Mouse (Mus musculus) left cerebral cortex, postnatal 25 days (tissue): ENCODE measurements around the gene Tmem123. TPM values are rescaled to one million over a fixed set of nuclear protein-coding genes. Genes with fewer than 3 reads are reported as not detected.

Experiments used
- DNase-seq, 2 experiments: peaks; one replicate each; pipeline ENCODE4 v3.0.0; 2022; ENCODE audit warnings: low spot score in 2 of 2, mixed read lengths in 1 of 2
- intact Hi-C: fragments of 180-260 bp; cut with DNase I; formaldehyde crosslinking; loops from one replicate; pipeline ENCODE4 v1.15.1; 2025
- total RNA-seq, 2 experiments: library from RNA; stranded (reverse); gene quantifications; 2 replicates each; pipeline ENCODE4 v1.2.3; 2021

Tmem123 gene
- total RNA-seq, 2 experiments from 2014 or later, result 9.9 to 10.0 TPM

DNA sequence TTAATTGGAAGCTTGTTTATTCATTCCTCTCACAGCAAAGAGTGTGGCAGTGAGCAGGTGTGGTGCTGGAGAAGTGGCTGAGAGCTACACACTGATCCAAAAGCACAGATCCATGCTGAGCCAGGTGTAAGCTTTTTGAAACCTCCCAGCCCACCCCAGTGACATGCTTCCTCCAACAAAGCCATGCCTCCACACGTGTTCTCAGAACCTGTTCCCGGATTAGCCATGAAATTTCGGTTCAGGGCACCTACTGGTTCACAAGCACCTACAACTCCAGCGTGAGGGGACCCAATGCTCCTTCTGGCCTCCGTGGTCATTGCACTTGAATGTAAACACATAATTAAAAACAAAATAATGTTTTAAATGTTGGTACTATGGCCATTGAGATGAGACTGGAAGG is 9.8 kb downstream of the Tmem123 start:
- no peak for DNase-seq
- intact Hi-C loops, result no loop called here

DNA sequence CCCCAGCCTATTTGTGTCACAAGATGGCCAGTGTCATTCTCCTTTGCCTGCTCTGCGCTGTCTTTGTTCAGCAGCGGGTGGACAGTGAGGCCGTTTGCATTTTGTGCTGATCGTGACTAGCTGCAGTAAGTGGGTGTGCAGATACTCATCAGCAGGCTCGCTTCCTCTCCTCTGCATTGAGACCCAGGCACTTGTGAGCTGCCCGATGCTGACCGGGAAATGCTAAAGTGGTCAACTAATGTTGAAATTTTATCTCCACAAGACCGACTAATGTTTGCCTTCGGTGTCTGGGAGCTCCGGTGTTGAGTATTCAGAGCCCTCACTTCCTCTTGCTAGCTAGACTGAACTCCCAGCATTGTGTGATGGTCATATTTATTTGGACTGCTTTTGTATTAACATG is 10.7 kb downstream of the Tmem123 start:
- intact Hi-C loops, result no loop called here
- no peak for DNase-seq

DNA sequence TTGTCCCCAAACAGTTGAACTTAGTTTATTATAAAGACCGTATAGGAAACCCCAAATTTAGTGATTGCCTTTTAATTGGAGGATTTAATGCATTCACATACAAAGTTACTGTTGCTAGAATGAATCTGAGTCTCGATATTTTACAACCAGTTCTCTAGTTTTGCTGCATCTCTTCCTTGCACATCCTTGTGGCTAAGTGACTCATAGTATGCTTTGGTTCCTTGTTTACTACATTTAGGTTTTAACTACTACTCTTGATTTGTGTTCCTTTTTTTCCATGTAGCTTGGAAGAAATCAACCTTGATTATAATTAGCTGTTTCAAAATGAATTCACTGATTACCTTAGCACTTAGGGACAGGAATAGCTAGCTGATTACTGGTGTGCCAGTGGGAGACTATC is 11.2 kb downstream of the Tmem123 start:
- intact Hi-C loops, result no loop called here
- no peak for DNase-seq

DNA sequence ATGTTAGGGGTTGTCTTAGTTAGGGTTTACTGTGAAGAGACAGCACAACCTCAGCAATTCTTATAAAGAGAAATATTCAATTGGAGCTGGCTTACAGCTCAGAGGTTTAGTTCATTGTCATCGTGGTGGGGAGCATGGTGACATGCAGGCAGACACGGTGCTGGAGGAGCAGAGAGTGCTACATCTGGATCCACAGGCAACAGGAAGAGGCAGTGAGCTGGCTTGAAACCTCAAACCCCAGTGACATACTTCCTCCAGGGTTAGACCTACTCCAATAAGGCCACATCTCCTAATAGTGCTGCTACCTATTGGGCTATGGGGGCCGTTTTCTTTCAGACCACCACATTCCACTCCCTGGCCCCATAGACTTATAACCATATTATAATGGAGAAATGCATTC is 12.1 kb downstream of the Tmem123 start:
- no peak for DNase-seq
- intact Hi-C loops, result no loop called here

DNA sequence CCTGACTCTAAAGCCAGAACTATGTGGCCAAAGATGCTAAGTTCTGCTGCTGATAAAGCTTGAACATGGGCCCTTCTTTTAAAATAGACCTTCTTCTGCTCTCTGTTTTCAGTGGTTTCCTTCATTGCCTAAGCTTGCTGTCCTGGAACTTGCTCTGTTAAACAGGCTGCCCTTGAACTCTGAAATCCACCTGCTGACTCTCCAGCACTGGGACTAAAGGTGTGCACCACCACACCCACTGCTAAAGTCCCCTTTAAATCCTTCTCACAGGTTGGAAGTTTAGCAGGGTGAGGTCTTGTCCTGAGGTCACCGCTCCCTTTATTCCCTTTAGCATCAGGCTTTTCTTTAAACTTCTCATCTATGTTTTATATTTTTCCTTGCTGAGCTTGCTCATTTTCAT is 13.1 kb downstream of the Tmem123 start:
- intact Hi-C loops, result no loop called here
- DNase-seq, result no peak

DNA sequence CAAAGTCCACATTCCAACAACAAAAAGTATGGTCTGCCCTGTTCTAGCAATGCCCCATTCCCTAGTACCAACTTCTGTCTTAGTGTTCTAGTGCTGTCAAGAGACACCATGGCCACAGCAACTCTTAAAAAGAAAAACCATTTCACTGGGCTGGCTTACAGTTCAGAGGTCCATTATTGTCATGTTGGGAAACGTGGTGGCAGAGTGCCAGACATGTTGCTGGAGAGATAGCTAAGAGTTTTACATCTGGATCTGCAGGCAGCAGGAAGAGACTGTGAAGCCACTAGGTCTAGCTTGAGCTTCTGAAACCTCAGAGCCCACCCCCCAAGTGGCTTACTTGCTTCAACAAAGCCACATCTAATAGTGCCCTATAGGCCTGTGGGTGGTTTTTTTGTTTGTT is 13.8 kb downstream of the Tmem123 start:
- DNase-seq, result no peak

DNA sequence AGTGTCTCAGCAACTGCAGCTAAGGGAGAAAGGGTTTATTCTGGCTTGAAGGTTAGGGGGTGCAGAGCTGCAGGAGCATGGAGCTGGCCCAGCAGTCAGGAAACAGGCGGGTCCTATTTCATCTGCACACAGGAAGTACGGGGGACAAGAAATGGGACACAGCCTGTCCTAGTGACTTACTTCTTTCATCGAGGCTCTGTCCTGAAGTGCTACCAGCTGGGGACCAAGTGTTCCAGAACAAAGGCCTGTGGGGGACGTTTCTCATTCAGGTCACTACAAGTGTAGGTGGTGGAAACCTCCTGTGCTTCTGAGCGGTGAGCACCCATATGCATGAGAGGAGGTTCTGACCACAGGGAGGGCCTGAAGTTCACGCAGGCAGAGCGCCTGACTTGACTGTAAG is 14.9 kb downstream of the Tmem123 start:
- intact Hi-C loops, result no loop called here
- DNase-seq, result no peak

More for the DNA sequence above, 13.8 kb downstream of the Tmem123 start:
- intact Hi-C loops, result no loop called here

DNA sequence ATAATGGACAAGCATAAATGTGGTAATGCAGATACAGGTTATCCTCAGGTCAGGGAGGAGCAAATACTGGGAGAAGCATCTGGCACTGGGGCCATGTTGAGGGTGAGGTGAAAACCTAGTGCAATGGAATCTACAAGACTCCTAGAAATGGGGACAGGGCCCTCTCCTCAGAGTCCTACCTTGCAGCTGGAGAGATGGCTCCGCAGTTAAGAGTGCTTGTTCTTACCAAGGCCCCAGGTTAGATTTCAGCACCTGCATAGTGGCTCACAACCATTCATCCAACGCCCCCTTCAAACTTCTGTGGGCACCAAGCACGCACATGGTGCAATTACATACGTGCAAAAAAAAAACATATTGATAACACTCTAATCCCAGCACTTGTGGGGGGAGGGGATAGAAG is 15.9 kb downstream of the Tmem123 start:
- intact Hi-C loops, result no loop called here
- DNase-seq, result no peak

DNA sequence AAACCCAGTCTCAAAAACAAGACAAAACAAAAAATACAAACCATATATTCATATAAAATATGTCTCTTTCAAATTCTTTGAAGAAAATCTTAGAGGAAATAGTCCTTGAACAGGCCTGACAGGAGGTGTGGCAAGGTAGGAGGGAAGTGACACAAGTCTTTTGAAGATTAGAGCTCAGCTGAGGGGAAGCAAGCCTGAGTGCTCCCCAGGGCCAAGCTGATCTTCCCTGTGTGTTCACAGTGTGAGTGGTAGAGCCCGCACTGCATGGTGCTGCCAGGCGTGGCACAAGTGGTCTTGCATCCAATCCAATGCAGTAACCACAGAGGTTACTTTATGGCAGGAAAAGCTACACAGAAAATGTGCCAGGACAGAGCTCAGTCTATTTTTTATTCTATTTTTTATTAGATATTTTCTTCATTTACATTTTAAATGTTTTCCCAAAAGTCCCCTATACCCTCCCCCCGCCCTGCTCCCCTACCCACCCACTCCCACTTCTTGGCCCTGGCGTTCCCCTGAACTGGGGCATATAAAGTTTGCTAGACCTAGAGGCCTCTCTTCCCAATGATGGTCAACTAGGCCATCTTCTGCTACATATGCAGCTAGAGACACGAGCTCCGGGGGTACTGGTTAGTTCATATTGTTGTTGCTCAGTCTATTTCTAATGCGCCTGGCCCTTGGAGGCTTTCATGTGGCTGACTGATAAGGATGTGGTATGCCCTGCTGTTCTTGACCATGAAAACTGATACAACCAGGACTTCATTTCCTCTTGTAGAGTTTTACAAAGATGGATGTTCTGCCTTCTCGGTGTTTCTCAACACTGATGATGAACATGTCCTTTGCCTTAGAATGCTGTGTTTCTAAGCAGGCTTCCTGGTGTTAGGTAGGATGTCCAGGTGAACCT is 16.7 kb downstream of the Tmem123 start:
- intact Hi-C loops, result no loop called here

DNA sequence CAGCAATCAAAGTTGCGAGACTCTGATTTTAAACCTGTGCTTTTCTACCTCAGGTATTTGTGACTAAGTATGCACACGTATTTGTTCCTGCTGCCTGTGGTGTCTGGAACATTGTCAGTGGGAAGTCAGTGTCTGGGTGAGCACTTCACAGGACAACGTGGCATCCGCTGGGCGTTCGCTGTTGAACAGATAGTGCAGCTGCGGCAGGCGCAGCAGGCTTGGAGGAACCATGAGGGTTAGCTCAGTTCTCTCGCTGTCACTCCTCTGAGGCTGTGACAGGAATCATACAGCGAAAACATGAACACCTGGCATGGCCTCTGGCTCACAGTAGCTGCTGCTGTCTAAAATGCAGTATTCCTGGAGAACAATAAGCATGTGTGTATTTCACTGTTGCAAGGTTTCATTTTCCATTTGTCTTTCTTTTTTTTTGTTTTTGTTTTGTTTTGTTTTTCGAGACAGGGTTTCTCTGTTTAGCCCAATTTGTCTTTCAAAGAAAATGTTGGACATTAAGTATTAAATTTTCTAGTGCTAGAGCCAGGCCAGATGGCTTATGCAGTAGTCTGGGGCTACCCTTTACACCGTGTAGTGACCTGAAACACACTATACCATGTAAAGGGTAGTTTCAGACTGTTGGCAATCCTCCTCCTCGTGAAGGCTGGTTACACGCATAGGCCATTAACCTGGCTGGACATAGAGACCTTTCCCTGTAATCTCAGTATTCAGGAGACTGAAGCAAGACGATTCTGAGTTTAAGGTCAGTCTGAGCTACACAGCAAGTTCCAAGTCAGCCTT is 20.2 kb downstream of the Tmem123 start:
- intact Hi-C loops, result no loop called here
- DNase-seq, result no peak

More for the DNA sequence above, 16.7 kb downstream of the Tmem123 start:
- no peak for DNase-seq

DNA sequence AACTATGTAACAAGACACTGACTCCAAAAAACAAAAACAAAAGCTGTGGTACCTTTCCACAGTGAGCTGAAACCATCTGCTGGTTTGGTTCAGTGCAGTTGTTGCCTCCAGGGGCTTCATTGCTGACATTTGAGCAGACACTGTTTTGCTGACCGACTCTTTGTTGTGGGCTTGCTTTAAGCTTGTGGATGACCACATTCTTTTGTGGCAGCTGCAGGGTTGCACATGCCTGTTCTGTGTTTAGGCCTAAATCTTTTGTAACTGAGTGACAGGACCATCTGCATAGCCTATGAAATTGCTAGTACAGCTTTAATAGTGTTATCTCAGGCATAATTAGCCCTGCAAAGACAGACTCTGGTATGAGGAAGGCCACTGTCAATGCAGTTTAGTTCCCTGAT is 20.8 kb downstream of the Tmem123 start:
- intact Hi-C loops, result no loop called here
- no peak for DNase-seq

DNA sequence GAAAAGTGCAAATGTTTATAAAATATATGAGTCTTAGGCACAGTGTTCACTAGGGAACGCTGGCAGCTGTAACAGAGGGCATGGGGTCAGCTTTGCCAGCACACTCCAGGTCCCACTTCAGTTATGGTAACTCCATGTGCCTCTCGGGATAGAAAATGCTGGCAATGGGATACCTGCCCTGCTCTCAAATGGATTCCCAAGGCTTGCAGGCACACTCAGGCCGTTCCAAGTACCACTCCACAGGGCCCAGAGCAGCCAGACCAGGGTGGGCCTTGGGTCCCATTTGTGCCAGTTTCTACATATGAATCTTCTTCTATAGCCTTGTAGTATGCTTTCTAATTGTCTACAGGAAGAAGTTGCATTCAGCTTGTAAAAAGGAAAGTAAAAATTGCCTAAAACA is 21.6 kb downstream of the Tmem123 start:
- intact Hi-C loops, result no loop called here
- no peak for DNase-seq

DNA sequence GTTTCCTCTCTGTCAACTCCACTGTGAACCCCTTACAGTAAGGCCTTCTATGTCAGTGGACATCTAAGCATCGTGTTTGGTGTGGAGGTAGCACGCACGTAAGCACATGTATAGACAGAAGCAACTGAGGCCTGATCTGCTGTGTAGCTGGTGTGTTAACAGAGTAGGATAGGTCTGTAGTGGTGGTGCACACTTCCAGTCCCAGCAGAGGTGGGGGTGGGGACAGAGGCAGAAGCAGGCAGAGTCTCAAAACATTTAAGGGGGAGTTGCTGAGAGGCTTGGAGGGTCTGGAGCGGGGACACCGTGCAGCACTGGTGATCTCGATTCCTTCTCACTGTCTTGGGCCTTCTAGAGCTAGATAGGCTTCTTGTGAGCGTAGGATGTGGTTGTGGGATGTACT is 22.2 kb downstream of the Tmem123 start:
- intact Hi-C loops, result no loop called here
- DNase-seq, result no peak

DNA sequence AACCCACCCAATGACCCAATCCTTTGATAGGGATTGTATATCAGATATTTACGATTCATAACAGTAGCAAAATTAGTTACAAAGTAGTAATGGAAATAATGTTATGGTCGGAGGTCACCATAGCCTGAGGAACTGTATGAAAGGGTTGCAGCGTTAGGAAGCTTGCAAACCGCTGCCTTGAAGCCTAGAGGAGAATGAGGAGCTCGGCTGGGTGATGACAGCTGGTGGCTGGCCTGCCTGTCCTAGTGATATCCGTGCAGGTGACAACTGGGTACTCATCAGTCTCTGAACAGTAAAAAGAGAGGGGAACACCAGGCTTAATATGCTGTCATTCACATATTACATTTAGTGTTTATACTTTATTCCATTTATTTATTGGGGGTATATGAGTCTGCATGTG is 24.6 kb downstream of the Tmem123 start:
- no peak for DNase-seq
- intact Hi-C loops, result no loop called here

DNA sequence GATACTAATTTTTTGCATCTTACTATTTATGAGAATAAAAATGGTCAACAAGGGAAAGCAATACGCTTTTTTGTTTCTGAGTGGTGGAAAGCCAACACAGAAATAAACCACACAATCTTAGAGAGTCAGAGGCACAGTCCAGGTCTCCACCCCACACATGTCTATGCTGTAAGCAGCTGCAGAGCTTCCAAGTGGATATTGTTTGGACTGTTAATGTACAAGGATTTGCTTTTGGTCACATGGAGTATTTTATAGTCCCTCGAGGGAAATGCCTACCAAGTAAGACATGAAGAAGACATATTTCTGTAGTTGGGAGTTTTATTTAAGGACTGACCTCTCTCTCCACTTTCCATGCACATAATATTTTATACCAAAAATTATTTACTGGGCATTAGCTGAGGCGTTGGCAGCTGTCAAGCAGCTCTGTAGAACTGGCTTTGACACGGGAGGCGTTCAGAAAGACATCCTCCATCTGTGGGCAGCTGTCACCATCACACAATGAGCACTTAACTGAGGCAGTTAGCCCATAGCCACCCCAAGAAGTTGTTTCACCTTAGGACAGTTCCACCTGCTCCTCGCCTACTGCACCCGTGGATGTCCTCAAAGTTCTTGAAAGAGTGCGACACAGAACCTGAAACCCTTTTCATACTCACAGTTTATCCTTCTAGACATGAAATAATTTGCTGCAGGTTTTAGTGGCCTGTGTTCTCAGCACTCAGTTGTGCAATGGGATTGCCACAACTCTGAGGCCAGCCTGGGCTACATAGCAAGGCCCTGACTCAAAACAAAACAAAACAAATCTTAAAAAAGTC is 26.1 kb downstream of the Tmem123 start:
- no peak for DNase-seq
- intact Hi-C loops, result no loop called here

DNA sequence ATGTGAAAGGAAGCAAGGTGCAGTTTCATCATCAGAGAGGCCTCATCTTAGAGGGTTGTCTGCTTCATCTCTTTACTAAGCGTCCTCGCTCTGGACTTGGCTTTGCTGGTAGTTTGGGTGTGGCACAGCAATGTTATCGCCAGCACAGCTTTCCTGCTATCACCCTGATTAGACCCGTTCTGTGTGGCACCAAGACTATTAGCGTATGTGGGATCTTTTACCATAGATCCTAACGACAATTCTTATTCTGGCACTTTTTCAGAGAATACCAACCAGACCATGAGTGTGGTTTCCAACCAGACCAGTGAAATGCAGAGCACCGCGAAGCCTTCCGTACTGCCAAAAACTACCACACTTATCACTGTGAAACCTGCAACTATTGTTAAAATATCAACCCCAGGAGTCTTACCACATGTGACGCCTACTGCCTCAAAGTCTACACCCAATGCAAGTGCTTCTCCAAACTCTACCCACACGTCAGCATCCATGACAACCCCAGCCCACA is 26.8 kb downstream of the Tmem123 start:
- intact Hi-C loops, result no loop called here
- DNase-seq, result no peak

DNA sequence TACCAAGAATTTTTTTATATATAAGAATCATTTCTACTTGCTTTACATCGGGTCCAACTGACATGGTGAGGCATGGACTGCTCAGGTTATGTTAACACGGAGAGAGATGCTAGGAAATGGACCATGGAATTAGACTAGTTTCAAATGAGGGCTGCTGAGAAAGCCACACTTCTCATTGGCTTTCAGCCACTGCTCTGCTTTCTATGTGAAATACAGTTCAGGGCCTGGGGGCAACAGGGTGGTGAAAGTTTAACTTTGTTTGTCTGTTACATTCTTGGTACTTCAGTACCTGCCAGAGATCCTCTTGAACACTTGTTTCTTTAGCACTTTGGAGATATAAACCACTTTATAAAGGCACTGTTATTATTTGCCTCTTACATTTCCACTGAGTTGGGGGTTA is 29.7 kb downstream of the Tmem123 start:
- intact Hi-C loops, result no loop called here

DNA sequence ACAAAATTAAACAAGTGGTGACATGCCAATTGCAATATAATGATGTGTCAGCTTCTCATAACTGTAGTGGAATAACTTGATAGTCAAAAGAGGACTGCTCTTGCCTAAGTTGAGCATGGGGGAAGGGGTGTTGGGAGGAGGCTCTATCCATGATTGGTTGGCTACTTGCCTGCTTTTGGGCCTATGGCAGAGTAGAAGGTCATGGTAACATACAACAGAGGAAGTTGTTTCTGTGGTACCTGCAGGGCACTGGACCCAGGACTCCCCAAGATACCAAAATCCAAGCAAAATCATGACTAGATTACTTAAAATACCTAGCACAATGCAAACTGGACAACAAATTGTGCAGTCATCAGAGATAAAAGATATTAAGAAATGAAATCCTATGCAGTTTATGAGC is 31.7 kb downstream of the Tmem123 start:
- intact Hi-C loops, result no loop called here
- DNase-seq, result no peak

More for the DNA sequence above, 29.7 kb downstream of the Tmem123 start:
- DNase-seq, result no peak

DNA sequence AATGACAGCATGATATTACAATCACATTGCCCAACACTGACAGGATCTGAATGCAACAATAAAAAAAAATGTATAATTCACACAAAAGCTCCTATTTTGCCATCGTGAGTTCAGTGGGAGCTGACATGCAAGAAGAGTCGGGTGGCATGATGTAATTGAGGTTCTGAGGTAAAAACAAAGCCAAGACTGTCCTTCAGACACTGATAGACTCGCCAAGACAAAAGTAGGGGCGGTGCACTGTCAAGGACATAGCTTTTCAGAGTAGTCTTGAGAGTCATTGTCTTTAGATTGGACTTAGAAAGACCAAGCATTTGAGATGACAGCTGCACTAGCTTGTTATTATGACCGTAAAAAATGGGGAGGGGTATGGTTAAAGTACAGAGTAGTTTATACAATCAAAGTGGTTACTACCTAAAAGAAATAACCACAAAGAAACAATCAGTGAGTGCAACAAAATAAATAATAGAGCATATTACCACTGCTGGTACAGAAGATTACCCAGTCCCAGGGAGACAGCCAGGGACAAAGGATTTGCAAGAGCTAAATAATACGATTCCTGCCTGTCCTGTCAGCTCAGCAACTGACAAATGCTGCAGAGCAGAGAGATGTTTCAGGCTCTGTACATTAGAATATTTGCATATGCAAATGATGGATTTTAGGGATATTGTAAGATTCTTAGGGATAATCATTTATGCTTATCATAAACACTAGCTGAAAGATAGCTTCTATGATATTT is 32.5 kb downstream of the Tmem123 start:
- intact Hi-C loops, result no loop called here
- no peak for DNase-seq
